Mouse (Mus musculus) yolk sac, embryonic 10.5 days (tissue): ENCODE data around the gene Shf.
A peak's percentile ranks its signal among the peaks of the same experiment; 100 is the strongest.
"Not testable (repeated sequence)": the region's sequence is repeated elsewhere in the genome, so short reads cannot be mapped to it uniquely, and the experiment has no call there.

Source experiments
- DNase-seq: peaks from one replicate; pipeline ENCODE4 v3.0.0-alpha.2; 2017; ENCODE audit warnings: low spot score

Shf gene

DNA sequence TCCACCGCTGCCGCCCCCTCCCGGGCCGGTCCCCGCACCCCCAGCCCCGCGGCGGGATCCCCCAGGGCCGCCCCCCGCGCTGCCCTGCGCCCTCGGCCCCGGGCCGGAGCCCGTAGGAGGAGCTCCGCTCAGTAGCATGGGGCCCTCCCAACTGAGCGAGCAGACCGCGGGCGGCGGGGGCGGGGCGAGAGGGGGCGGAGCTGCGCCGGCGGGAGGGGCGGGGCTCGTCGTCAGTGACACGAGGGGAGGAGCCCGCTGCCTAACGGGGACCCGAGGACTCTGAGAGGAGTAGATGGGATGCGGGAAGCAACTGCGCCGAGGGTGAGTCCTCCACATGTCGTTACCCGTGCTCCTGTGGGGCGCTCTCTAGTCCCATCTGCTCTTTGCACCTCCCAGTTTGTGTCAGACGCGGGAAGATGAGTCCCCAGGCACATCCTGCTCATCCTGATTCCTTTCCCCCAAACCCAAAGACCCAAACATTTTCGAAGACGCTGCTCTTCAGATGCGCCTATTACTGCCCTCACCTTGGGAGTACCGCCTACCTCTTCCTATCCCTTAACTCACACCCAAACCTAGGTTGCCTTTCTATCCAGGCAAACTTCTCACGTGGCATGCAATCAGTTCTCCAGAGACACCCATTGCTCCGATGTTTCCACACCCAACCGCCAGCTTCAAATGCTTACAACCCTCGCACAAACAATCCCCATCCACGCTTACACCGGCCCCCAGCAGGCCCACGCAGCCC, at the start of gene Shf:
Gene Shf (minus strand): TSS at position 168 of the 745 bp plus-strand sequence.
- peak; percentile 95 for DNase-seq

DNA sequence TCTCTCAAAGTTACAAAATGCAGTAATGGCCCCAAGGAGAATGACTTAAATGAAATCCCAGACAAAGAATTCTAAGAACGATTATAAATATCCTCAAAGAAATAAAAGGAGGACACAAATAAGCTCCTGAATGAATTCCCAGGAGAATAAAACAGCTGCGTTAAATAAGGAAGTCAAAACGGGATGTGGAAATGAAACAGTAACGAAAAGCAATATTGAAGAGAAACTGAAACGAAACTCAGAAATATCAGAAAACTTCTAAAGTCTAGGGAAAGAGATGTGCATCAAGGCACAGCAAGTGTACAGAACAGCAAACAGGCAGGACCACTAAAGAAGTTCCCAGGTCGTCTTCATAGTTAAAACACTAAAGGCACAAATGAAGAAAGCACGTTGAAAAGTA, 40.0 kb upstream of the Shf start:
- DNase-seq: no peak

DNA sequence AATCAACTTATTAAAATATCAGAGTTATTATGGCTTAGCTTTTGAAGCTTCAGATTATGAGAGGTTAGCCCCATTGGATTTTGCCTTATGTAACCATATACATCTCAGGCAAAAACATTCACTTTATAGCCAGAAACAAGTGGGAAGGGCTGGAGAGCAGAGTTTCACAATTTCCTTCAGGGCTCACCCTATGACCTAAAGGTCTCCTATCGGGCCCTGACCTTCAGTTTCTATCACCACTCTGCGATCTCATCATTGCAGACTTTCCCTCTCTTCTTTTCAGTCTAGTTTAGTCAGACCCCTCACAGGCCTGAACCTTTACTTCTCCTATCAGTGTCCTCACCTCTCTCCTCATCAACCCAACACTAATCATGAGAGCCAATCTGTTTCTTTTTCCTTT, 38.6 kb upstream of the Shf start:
- no peak for DNase-seq

DNA sequence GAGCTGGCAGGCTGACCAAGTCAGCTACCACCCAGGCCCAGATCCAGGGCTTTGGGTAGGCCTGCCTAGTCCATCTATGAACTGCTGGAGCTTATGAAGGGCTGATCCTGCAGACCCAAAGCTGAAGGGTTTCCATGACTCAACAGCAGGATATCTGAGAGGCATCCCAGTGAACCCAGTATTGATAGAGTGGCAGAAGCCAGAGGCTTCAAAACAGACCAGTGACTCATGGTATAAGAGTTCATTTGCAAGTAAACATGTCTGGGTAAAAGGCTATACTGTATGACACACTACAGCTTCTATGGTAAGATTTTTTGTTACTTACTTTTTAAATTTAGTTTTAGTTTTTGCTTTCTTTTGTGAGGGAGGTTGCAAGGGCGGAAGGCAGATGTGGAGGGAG, 27.2 kb upstream of the Shf start:
- no peak for DNase-seq

DNA sequence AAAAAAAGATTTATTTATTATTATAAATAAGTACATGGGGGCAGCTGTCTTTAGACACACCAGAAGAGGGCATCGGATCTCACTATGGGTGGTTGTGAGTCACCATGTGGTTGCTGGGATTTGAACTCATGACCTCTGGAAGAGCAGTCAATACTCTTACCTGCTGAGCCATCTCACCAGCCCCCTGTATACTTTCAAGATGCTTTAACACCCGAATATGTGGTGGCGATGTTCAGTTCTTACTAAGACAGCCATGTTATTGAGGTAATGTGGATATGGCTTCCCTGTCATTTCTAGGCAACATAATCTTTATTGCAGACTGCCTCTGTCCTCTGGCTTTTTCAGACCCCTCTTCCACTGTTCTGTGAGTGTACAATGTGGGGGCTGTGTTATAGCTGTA, 18.2 kb upstream of the Shf start:
- not testable (repeated sequence) for DNase-seq

DNA sequence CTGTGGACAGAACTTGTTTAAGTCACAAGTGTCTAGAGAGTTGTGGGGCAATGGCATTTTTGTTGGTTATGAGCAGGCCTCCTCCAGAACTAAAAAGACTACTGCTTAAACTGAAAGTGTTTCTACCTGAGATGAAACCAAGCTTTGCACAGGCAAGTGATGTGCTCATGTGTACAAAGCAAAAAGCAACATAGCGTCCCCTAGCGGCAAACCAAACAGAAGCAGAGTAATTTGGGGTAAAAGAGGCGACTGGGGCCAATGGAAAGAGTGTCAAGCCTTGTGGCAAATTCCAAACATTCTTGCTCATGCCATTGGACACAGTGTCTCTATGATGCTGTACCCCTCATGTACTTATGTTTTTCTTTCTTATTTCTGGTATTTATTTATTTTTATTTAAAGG, 16.1 kb upstream of the Shf start:
- DNase-seq: no peak

DNA sequence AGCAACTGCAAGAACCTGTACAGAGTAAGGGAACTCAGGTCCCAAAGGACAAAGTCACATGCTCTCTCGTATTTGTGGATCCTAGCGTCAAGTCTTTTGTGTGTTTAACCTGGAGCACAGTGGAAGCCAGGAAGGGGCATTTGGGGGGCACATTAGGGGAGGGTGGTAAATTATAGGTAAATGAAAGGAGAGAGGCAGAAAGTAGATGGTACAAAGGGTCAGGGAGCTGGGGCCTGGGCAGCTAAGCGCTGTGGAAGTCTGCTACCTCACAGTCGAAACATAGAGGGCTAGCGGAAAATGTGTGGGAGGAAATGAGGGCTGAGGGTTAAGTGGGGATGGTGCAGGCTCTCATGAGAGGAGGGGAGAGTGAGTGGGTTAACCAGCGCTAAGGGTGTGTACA, 13.2 kb upstream of the Shf start:
- no peak for DNase-seq

DNA sequence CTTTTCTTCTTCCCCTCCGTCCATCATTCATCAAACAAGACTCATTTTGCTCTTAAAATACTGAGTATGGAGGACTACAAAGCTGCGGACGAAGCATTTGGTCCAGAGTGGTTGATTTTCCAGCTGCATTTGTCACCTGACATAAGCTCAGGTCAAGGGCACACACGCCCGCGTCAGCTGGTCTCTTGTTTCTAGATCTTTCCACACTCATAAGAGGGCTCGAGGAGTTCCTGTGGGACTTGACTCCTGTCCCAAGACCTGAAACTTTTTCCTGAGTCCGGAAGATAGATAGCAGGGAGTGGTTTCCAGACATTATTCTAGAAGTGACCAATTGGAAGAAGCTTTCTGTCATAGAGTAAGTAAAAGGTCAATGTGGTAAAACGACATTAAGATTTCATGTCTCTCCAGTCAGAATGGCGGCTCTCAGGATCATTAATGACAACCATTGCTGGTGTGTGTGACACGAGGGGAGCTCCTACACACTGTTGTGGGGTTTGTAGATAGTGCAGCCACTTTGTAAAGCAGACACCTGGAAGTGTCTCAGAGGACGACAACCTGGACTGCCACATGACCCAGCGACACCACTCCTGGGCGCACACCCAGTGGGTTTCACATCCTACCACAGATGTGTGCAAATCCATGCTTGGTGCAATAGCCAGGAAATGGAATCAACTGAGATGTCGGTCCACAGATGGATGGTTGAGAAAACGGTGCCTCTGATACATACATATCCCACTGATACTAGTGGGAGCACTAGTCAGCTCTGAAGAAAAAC, 12.6 kb upstream of the Shf start:
- no peak for DNase-seq

DNA sequence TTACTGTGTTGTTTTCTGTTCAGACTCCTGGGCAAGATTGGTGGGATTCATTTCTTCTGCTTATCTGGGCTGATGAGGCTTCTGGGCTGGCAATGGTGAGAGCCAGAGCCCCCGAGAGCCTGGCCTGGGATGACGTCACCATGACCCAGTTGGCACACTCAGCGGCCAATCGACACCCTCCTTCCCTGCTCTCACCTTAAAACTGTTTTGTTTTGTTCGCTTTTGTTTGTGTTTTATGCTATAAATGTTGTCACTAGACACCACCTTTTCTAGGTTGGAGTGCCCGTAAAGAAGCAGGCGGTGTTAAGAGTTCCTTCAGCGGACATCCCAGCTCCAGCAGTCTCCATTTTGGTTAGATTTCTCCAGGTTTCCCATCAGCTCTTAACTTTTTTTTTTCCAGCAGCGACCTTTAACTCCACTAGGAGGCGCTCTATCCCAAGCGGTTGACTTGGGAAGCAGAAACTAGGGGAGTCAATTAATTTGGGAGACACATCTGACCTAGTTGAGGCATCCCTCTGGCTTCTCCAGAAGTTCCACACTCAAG, 11.9 kb upstream of the Shf start:
- DNase-seq: peak; percentile 45

DNA sequence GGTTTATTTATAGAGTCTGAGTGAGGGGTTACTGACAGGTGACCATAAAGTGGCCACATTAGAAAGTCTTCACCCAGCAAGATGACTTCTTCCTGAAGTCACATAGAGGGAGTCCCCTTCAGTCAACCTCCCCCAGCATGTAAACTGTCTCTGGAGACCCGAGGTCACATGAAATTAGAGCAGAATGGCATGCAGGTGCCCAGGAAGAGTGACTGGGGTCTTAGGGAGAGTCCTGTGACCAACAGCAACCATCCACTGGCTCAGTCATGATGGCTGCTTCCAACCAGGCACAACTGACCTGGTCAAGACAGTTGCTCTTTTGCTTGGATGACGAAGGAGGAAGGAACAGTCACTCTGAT, 10.3 kb upstream of the Shf start:
- DNase-seq: no peak

DNA sequence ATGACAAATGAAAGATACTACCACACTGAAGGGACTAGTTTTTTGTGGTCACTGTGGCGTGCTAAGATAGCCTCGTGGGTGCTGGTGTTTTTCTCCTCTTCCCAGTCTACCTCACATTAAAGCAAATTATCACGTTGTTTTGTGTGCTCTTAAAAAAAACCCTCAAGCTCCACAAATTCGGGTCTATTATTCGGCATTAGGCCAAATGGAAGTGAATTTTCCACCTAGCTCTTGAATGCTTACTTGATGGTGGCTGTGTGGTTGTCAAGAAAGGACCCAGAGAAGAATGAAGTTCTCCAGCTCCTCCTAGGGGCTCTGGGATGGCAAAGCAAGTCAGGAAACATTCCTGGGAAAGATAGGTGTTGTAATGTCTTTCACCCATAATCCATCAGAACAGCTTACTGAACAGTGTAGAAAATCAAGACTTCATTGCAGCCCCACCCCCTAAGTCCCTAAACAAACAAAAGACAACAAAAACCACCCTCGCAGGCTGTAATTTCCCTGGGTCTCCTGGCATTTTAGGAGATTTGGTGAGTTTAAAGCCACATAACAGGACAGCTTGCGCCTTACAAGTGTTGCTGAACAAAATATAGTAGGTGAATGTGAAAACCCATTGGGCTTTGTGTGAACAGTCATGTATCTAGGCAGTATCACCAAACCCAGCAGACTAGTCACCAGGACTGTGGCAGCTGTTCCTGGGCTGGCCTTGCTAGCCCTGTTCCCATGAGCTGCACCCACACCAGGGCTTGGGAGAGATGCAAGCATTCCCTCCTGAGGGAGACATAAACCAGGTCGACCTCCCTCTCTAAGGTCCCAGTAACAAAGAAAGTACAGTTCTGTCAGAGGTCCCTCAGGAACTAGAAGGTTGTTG, 9.7 kb upstream of the Shf start:
- peak; percentile 63 for DNase-seq

DNA sequence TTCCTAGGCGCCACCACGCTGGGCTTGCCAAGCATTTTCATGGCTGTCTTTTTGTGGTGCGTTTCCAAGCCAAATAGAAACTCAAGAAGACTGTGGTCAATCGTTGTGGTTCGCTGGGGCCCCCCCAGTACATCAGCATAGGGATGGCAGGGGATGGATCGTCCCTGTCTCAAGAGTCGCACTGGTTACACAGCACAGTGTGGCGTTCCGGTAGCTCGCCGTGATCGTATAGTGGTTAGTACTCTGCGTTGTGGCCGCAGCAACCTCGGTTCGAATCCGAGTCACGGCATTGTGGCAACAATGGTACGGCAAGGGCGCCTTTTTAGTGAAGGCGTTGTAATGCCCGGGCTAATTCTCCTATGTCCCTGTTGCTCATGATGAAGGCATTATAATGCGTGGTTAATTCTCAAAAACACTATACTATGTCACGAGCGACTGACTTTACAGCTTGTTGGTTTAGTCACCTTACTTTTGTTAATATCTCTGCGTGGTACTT, 8.8 kb upstream of the Shf start:
- DNase-seq: peak; percentile 89

DNA sequence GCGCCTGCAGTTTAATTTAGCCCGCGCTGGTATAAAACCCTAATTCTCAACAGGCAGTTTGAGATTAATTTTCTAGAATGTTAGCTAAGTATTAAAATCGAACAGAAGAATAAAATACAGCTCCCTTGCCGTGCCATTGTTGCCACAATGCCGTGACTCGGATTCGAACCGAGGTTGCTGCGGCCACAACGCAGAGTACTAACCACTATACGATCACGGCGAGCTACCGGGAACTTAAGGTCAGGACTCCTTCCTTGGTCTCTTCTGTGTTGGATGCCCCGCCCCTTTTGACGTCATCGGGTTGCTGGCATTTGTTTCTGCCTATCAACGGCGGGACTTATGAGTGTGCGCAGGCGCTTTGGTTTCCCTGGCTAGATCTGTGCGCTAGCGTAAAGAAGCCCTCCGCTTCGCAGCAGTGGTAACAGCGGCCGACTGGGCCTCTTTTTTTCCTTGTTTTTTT, 8.3 kb upstream of the Shf start:
- DNase-seq: peak; percentile 94

DNA sequence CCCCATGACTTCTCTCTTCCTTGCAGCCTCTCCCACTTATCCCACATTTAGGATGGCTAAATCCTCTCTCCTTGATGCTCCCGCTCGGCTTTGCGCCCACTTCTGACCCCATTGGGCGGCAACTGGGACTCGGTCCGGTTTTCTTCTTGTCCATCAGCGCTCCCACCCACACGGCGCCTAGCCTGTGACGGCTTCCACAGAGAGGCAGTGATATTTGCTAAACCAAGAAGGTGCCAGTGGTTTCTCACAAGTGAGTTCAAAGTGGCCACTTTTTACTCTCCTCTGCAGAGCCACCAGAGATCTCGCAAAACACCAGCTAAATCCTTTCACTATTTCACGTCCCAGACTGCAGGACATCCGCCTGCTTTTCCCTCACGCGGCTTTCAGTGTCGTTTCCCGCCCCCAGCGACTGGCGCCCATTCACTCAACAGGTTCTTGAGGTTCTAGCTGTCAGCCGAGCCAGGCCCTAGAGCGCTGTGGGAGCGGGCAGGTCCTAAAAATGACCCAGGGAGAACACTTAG, 7.1 kb upstream of the Shf start:
- DNase-seq: peak; percentile 65

DNA sequence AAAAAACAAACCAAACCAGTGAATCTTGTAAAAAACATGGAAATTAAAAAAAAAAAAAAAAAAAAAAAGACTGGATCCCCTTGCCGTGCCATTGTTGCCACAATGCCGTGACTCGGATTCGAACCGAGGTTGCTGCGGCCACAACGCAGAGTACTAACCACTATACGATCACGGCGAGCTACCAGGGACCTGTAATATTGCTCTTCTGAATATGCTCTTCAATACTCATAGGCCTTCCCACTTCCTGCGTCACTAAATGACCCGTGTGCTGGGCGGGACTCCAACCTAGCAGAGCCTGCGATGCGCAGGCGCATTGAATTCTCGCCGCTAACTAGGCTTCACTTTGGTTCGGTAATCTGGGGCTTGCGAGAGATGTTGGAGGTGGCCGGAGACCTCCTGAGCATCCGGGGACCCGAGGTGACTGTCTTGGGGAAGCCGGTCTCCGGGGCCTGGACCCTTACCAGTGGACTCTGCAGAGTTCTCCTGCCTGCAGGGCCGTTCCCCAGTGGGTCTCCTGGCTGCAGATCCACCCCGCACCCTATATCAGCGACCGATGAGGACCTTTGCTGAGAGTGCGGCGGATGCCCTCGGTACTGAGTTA, 6.5 kb upstream of the Shf start:
- DNase-seq: peak; percentile 94

DNA sequence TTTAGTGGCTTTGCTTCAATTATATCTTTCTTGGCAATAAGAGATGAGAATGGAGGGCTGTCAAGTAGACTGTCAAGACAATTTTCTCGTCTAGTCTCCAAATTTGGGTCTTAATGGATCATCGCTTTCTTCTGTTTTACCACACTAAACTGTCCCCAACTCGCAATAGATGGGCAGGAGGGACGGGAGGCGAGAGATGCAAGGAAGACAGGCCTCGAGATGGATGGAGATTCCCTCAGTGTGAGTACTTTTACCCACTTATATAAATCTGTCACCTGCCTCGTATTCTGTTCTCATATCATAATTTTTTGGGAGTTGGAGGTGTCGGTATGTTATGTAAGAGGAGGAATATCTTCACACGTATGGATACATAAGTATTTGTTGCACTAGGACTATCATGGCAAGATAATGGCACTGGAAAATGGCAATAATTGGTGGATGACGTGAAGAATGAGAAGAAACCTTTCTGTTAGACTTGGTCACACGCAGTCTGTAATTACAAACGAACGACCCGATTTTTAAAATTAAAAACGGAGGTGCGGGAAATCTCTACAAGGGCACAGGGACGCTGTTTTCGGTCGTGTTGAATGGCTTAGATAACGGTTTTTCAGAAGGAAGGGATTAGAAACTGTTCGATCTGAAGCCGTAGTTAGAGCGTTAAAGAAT, 5.8 kb upstream of the Shf start:
- DNase-seq: no peak

DNA sequence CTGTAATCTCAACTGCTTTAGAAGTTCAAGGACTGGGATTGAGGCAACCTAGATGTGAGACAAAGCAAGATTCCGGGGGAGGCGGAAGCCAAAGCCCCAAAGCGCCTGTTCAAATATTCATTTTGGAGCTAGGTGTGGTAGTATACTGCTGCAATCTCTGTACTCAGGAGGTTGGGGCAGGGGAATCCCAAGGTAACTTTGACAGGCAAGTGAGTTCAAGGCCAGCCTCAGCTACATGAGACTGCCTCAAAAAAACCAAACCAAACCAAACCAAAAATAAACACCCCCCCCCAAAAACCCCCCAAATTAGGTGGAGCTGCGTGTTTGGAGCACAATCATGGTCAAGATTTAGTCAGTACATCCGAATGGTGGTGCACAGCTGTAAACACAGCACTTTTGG, 5.0 kb upstream of the Shf start:
- DNase-seq: no peak

DNA sequence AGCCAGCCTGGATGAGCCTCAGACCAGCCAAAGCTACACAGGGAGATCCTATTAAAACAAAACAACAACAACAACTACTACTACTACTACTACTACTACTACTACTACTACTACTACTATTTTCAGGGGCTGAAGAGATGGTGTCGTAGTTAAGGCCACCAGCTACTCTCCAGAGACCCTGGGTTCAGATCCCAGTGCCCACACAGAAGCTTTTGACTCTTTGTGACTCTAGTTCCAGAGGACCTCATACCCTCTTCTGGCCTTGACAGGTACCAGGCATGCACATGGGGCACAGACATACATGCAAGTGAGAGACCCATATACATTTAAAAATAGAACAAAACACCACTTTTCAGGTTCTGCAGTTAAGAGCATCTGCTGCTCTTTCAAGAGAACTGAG, 3.6 kb upstream of the Shf start:
- DNase-seq: no peak

DNA sequence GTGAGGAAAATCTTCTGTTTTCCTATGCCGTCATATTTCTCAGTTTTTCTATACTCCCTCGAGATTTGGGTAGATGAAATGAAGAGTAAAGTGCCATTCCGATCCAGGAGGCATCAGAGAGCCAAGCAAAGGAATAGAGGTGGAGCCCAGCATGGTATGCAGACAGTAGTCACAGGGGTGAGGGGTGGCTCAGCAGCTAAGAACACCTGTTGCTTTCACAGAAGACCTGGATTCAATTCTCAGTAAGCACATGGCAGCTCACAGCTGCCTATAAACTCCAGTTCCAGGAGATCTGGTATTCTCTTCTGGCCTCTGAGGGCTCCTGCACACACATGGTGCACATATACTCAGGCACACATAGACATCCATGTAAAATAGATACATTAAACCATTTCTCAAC, 3.1 kb upstream of the Shf start:
- DNase-seq: no peak

DNA sequence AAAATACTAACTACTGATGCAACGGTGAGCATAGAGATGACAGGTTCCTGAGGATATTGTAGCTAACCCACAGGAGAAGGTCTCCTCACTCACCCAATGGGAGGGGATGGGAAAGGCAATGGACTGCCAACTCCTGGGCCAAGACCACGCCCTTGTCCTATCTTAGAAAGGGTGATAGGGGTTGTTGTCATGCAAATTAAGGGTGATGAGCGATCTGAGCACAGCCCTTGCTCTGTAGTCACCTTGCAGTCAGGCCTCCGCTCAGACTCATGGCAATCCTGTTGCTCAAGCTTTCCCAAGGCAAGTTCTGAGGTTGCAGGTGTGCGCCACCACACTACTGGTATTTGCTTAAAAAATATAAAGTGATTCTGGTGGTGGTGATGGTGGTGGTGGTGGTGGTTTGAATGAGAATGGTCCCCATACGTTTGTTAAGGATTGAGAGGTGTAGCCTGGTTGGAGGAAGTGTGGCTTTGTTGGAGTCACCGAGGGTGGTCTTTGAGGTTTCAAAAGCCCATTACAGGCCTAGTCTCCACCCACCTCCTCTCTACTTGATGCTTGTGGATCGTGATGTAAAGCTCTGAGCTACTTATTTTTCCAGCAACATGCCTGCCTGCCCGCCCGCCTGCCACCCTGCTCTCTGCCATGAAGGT, 1.3 kb upstream of the Shf start:
- no peak for DNase-seq
